Mouse (Mus musculus): ENCODE measurements around the gene Dmwd. TPM values are rescaled to one million over a fixed set of nuclear protein-coding genes. Genes with fewer than 3 reads are reported as not detected.

The Dmwd gene
- polyA plus RNA-seq, 2 experiments, result 21.8 to 126 TPM

DNA sequence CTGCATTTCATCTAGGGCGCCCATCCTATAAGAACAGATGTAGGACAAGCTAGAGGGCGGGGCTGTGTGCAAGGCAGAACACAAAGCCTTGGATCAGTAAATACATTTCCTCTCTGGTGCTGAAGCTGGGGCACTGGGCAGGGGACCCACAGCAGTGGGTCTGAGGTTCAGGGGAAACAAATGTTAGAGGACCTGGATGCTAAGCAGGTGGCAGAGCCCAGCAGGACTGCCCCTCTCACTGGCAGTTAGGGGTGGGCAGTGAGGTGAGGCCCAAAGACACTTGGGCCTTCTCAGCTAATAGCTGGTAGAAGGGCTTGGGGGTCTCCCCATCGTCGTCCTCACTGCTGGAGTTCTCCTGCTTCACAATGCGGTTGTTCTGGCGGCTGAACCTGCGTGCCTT is 22.8 kb downstream of the Dmwd start:
- Histone ChIP-seq H3K4me1 (ENCODE audit: control insufficient read depth, insufficient read depth, low read length) (peaks cover 16% of the 10 kb centered on the region), H3K9me3 (ENCODE audit: control insufficient read depth, low read length) (no peaks in the 10 kb centered on the region), H3K4me3 (replicated peaks; ENCODE audit: low read length) (no peak overlapping the region), H3K9ac (ENCODE audit: low read depth, low read length, severe bottlenecking) (no peak overlapping the region), H3K27me3 (ENCODE audit: control insufficient read depth, insufficient read depth, low read length) (no peaks in the 10 kb centered on the region), H3K36me3 (ENCODE audit: control insufficient read depth, insufficient read depth, low read length) (peaks cover 14% of the 10 kb centered on the region), H3K27ac (replicated peaks; ENCODE audit: low read depth, low read length) (no peak overlapping the region), H3K4me2 (replicated peaks; ENCODE audit: low read depth, low read length, severe bottlenecking) (no peak overlapping the region)
- WGBS, result 68% methylated on average over 7 of the region's 7 CpGs
- DNase-seq (ENCODE audit: low spot score), result no peak
- no peak for ATAC-seq (ENCODE audit: low FRiP score, low read depth)
- no peak for TF ChIP-seq POLR2A (IDR thresholded peaks at IDR 0.05; ENCODE audit: borderline replicate concordance, extremely low read depth, insufficient read depth, insufficient read length)

DNA sequence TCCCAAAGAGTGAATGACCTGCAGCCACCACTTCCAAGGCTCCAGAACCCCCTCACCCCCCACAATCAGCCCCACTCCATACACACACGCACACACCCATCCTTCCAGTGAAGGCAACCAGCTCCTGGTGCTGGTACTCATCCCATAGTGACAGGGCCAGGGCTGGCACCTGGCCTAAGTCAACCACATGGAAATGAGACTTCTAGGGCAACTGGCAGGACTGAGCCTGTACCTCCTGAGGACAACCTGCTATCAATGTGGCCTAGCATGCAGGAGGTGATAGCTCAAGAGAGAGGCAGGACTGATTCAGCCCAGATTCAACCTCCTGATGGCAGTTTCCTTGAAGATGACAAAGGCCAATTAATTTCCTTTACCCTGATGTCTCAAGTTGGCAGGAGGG is 24.3 kb downstream of the Dmwd start:
- no peak overlapping the region for H3K4me2 ChIP-seq (replicated peaks; ENCODE audit: low read depth, low read length, severe bottlenecking)

DNA sequence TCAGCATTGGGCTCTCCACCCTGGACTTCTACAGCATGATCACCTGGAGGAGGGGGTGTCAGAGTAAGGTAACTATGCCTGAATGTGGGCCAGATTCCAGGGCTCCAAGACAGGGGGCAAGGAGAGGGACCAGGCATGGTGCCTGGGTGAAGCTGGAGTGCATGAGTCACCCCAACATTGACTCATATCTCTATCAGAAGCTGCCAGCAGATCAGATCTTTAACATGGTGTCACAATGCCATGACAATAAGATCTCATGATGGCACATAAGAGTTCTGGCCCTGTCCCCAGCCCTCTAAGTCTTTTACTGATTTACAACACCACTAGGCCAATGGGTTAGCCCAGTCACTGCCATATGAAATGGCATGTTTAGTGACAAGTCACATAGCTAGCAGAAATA is 27.7 kb downstream of the Dmwd start:
- Histone ChIP-seq H3K4me1 (ENCODE audit: control insufficient read depth, insufficient read depth, low read length) (no peaks in the 10 kb centered on the region), H3K27me3 (ENCODE audit: control insufficient read depth, insufficient read depth, low read length) (no peaks in the 10 kb centered on the region), H3K4me3 (replicated peaks; ENCODE audit: low read length) (no peak overlapping the region), H3K36me3 (ENCODE audit: control insufficient read depth, insufficient read depth, low read length) (no peaks in the 10 kb centered on the region), H3K9ac (ENCODE audit: low read depth, low read length, severe bottlenecking) (no peak overlapping the region), H3K9me3 (ENCODE audit: control insufficient read depth, low read length) (no peaks in the 10 kb centered on the region), H3K4me2 (replicated peaks; ENCODE audit: low read depth, low read length, severe bottlenecking) (no peak overlapping the region), H3K27ac (replicated peaks; ENCODE audit: low read depth, low read length) (no peak overlapping the region)
- ATAC-seq (ENCODE audit: low FRiP score, low read depth), result no peak
- TF ChIP-seq POLR2A (IDR thresholded peaks at IDR 0.05; ENCODE audit: borderline replicate concordance, extremely low read depth, insufficient read depth, insufficient read length), result no peak
- DNase-seq (ENCODE audit: low spot score), result no peak

More for the DNA sequence above, 24.3 kb downstream of the Dmwd start:
- TF ChIP-seq POLR2A (IDR thresholded peaks at IDR 0.05; ENCODE audit: borderline replicate concordance, extremely low read depth, insufficient read depth, insufficient read length), result no peak
- ATAC-seq (ENCODE audit: low FRiP score, low read depth) (no peak), DNase-seq (ENCODE audit: low spot score) (no peak)
- Histone ChIP-seq H3K36me3 (ENCODE audit: control insufficient read depth, insufficient read depth, low read length) (peaks cover 14% of the 10 kb centered on the region), H3K27me3 (ENCODE audit: control insufficient read depth, insufficient read depth, low read length) (no peaks in the 10 kb centered on the region), H3K27ac (replicated peaks; ENCODE audit: low read depth, low read length) (no peak overlapping the region), H3K9me3 (ENCODE audit: control insufficient read depth, low read length) (no peaks in the 10 kb centered on the region), H3K4me3 (replicated peaks; ENCODE audit: low read length) (no peak overlapping the region), H3K9ac (ENCODE audit: low read depth, low read length, severe bottlenecking) (no peak overlapping the region), H3K4me1 (ENCODE audit: control insufficient read depth, insufficient read depth, low read length) (peaks cover 16% of the 10 kb centered on the region)
- WGBS, result 67% methylated on average over 1 of the region's 1 CpGs

DNA sequence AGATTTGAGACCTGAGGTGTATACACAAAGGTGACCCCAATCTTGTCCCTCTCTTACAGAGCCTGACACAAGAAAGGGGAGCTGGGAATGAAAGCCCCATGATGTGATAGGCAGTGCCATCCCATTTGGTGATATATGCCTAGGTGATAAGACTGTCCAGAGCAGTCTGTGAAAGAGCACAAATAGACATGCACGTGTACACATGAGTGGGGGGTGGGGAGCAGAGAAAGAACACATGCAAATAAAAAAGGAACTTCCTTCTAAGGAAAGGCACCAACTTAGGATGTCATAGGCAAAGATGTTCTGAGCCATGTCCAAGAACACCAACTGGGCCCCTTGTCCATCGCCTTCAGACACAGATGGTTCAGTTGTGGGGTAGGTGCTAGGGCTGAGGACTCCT is 28.5 kb downstream of the Dmwd start:
- DNase-seq (ENCODE audit: low spot score) (no peak), ATAC-seq (ENCODE audit: low FRiP score, low read depth) (no peak)
- H3K4me2 ChIP-seq (replicated peaks; ENCODE audit: low read depth, low read length, severe bottlenecking), result no peak overlapping the region

DNA sequence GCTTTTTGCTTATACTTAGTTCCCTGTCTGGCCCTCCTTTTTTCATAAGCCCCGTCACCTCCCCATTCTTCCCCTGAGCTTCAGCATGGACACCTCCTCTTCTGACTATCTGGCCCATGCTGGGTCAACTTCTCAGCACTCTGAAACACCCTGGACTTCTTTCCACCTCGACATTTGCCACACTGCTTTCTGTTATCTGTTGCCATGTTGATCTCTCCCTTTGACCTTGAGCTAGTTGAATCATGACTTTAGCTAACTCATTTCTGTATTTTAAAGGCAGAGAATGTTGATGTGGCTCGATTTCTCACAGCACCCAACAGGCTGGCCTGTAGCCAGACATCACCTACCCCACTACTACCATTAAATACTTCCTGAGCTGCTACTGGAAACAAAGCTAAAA is 31.4 kb downstream of the Dmwd start:
- DNase-seq (ENCODE audit: low spot score), result no peak
- no peak overlapping the region for H3K9ac ChIP-seq (ENCODE audit: low read depth, low read length, severe bottlenecking)
- no peaks in the 10 kb centered on the region for H3K36me3 ChIP-seq (ENCODE audit: control insufficient read depth, insufficient read depth, low read length)
- H3K27ac ChIP-seq (replicated peaks; ENCODE audit: low read depth, low read length), result no peak overlapping the region
- no peak overlapping the region for H3K4me2 ChIP-seq (replicated peaks; ENCODE audit: low read depth, low read length, severe bottlenecking)
- WGBS, result 55% methylated on average over 3 of the region's 3 CpGs
- no peaks in the 10 kb centered on the region for H3K27me3 ChIP-seq (ENCODE audit: control insufficient read depth, insufficient read depth, low read length)
- H3K4me1 ChIP-seq (ENCODE audit: control insufficient read depth, insufficient read depth, low read length), result no peaks in the 10 kb centered on the region
- TF ChIP-seq POLR2A (IDR thresholded peaks at IDR 0.05; ENCODE audit: borderline replicate concordance, extremely low read depth, insufficient read depth, insufficient read length), result no peak
- H3K9me3 ChIP-seq (ENCODE audit: control insufficient read depth, low read length), result no peaks in the 10 kb centered on the region
- H3K4me3 ChIP-seq (replicated peaks; ENCODE audit: low read length), result no peak overlapping the region
- no peak for ATAC-seq (ENCODE audit: low FRiP score, low read depth)

More for the DNA sequence above, 28.5 kb downstream of the Dmwd start:
- no peak overlapping the region for H3K27ac ChIP-seq (replicated peaks; ENCODE audit: low read depth, low read length)
- no peaks in the 10 kb centered on the region for H3K36me3 ChIP-seq (ENCODE audit: control insufficient read depth, insufficient read depth, low read length)
- TF ChIP-seq POLR2A (IDR thresholded peaks at IDR 0.05; ENCODE audit: borderline replicate concordance, extremely low read depth, insufficient read depth, insufficient read length), result no peak
- H3K4me3 ChIP-seq (replicated peaks; ENCODE audit: low read length), result no peak overlapping the region
- no peaks in the 10 kb centered on the region for H3K27me3 ChIP-seq (ENCODE audit: control insufficient read depth, insufficient read depth, low read length)
- H3K4me1 ChIP-seq (ENCODE audit: control insufficient read depth, insufficient read depth, low read length), result no peaks in the 10 kb centered on the region
- WGBS, result 67% methylated on average over 2 of the region's 2 CpGs
- H3K9me3 ChIP-seq (ENCODE audit: control insufficient read depth, low read length), result no peaks in the 10 kb centered on the region
- no peak overlapping the region for H3K9ac ChIP-seq (ENCODE audit: low read depth, low read length, severe bottlenecking)

DNA sequence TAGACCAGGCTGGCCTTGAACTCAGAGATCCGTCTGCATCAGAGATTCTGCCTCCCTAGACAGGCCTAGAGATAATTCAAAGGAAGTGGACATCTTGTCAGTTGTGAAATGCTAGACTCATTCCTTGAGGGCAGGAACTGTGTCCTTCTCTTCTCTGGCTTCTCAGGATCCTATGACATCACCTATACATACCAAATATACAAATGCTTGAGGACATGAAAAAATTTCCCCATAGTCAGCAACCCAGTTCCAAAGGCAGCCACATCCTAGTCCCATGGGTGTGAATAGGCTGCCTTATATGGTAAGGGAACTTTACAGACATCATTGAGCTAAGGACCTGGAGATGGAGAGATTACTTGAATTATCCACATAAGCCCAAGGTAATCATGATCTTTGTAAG is 33.5 kb downstream of the Dmwd start:
- DNase-seq (ENCODE audit: low spot score) (no peak), ATAC-seq (ENCODE audit: low FRiP score, low read depth) (no peak)
- WGBS, result 80% methylated on average over 1 of the region's 1 CpGs
- no peak overlapping the region for H3K9ac ChIP-seq (ENCODE audit: low read depth, low read length, severe bottlenecking)
- no peaks in the 10 kb centered on the region for H3K4me1 ChIP-seq (ENCODE audit: control insufficient read depth, insufficient read depth, low read length)
- H3K27ac ChIP-seq (replicated peaks; ENCODE audit: low read depth, low read length), result no peak overlapping the region
- H3K4me2 ChIP-seq (replicated peaks; ENCODE audit: low read depth, low read length, severe bottlenecking), result no peak overlapping the region
- H3K4me3 ChIP-seq (replicated peaks; ENCODE audit: low read length), result no peak overlapping the region
- no peaks in the 10 kb centered on the region for H3K9me3 ChIP-seq (ENCODE audit: control insufficient read depth, low read length)
- H3K36me3 ChIP-seq (ENCODE audit: control insufficient read depth, insufficient read depth, low read length), result no peaks in the 10 kb centered on the region
- no peaks in the 10 kb centered on the region for H3K27me3 ChIP-seq (ENCODE audit: control insufficient read depth, insufficient read depth, low read length)
- no peak for TF ChIP-seq POLR2A (IDR thresholded peaks at IDR 0.05; ENCODE audit: borderline replicate concordance, extremely low read depth, insufficient read depth, insufficient read length)
